Mouse (Mus musculus) MEL (cell line): ENCODE data around the gene Ly6f.

Source experiments
- CHD1 ChIP-seq: IDR thresholded peaks from 2 replicates; pipeline ENCODE4 v1.6.1; 2012; ENCODE audit warnings: low read depth, mild to moderate bottlenecking, inconsistent platforms, low read length, improper control_type of control experiment
- CTCF ChIP-seq, 3 experiments: IDR thresholded peaks in 2 of 3; conservative IDR thresholded peaks in 1 of 3; 2 replicates each; pipeline ENCODE4 v1.5.1; 2011 to 2012; ENCODE audit warnings: low read length in 3 of 3, low read depth in 2 of 3, mild to moderate bottlenecking in 2 of 3, improper control_type of control experiment in 1 of 3, inconsistent platforms in 1 of 3, mixed read lengths in 1 of 3, moderate library complexity in 1 of 3; ENCODE audit not compliant: control insufficient read depth in 1 of 3, insufficient read depth in 1 of 3, poor library complexity in 1 of 3, severe bottlenecking in 1 of 3
- E2F4 ChIP-seq: IDR thresholded peaks from 2 replicates; pipeline ENCODE4 v1.6.1; 2011; ENCODE audit warnings: low read depth, low read length, improper control_type of control experiment, borderline replicate concordance
- ELF1 ChIP-seq: IDR thresholded peaks from 2 replicates; pipeline ENCODE4 v1.6.1; 2014; ENCODE audit warnings: low read depth, mild to moderate bottlenecking, inconsistent platforms, low read length, improper control_type of control experiment, moderate library complexity
- EP300 ChIP-seq, 2 experiments: IDR thresholded peaks; 2 replicates each; pipeline ENCODE4 v1.6.1; 2011; ENCODE audit warnings: improper control_type of control experiment in 2 of 2, low read length in 2 of 2, low read depth in 1 of 2, mild to moderate bottlenecking in 1 of 2
- GATA1 ChIP-seq: IDR thresholded peaks from 2 replicates; pipeline ENCODE4 v1.6.1; 2011; ENCODE audit warnings: low read depth, low read length, improper control_type of control experiment
- KAT2A ChIP-seq: conservative IDR thresholded peaks from 2 replicates; pipeline ENCODE4 v1.6.1; 2012; ENCODE audit warnings: low read depth, low read length, improper control_type of control experiment, inconsistent platforms
- MAX ChIP-seq: IDR thresholded peaks from 2 replicates; pipeline ENCODE4 v1.6.1; 2011; ENCODE audit warnings: low read length, improper control_type of control experiment
- NRF1 ChIP-seq: IDR thresholded peaks from 2 replicates; pipeline ENCODE4 v1.6.1; 2014; ENCODE audit warnings: low read depth, mild to moderate bottlenecking, inconsistent platforms, low read length, improper control_type of control experiment, moderate library complexity; ENCODE audit not compliant: poor library complexity, insufficient read depth, severe bottlenecking
- POLR2A ChIP-seq, 2 experiments: IDR thresholded peaks; 2 replicates each; pipeline ENCODE4 v1.6.1; 2011 to 2012; ENCODE audit warnings: low read length in 2 of 2, mild to moderate bottlenecking in 2 of 2, control low read depth in 1 of 2, improper control_type of control experiment in 1 of 2, low read depth in 1 of 2, moderate library complexity in 1 of 2; ENCODE audit not compliant: control insufficient read depth in 1 of 2, insufficient read depth in 1 of 2, poor library complexity in 1 of 2
- TAL1 ChIP-seq: IDR thresholded peaks from 2 replicates; pipeline ENCODE4 v1.6.1; 2012; ENCODE audit warnings: mild to moderate bottlenecking, inconsistent platforms, low read length, moderate library complexity, mixed read lengths
- TCF12 ChIP-seq: IDR thresholded peaks from 2 replicates; pipeline ENCODE4 v1.6.1; 2014; ENCODE audit warnings: low read depth, mild to moderate bottlenecking, inconsistent platforms, low read length, improper control_type of control experiment, moderate library complexity
- UBTF ChIP-seq: IDR thresholded peaks from 2 replicates; pipeline ENCODE4 v1.6.1; 2012; ENCODE audit warnings: low read depth, mild to moderate bottlenecking, inconsistent platforms, low read length, improper control_type of control experiment, moderate library complexity, borderline replicate concordance; ENCODE audit not compliant: insufficient read depth
- ZKSCAN1 ChIP-seq: IDR thresholded peaks from 2 replicates; pipeline ENCODE4 v1.6.1; 2012; ENCODE audit warnings: low read depth, mild to moderate bottlenecking, inconsistent platforms, low read length, improper control_type of control experiment, moderate library complexity

- no peak for TF ChIP-seq CTCF (IDR thresholded peaks at IDR 0.05 in 2 of 3, conservative IDR thresholded peaks at IDR 0.05 in 1 of 3; ENCODE audit: control insufficient read depth in 1 of 3, insufficient read depth in 1 of 3, low read depth in 2 of 3, low read length in 3 of 3, poor library complexity in 1 of 3, severe bottlenecking in 1 of 3)
- TF ChIP-seq NRF1: no peak
- no peak for TF ChIP-seq EP300 (IDR thresholded peaks at IDR 0.05; ENCODE audit: low read depth in 1 of 2, low read length in 2 of 2)
- TF ChIP-seq POLR2A (IDR thresholded peaks at IDR 0.05; ENCODE audit: control insufficient read depth in 1 of 2, insufficient read depth in 1 of 2, low read depth in 1 of 2, low read length in 2 of 2, poor library complexity in 1 of 2): no peak
- TF ChIP-seq UBTF: no peak
- TF ChIP-seq MAX: no peak
- no peak for TF ChIP-seq GATA1
- TF ChIP-seq TAL1: no peak
- no peak for TF ChIP-seq ELF1
- no peak for TF ChIP-seq KAT2A
- no peak for TF ChIP-seq ZKSCAN1
- TF ChIP-seq TCF12: no peak
- no peak for TF ChIP-seq CHD1
- no peak for TF ChIP-seq E2F4
Measured at GRCm38 (mm10) chr15:75254671-75255070, 13.6 kb upstream of the Ly6f start.
